Mouse (Mus musculus) embryonic fibroblast, embryonic 13.5 days (primary cell): ENCODE measurements at regions not wholly inside any gene's neighbourhood (a gene's known extent, or its start where the extent isn't known, plus 50 kb on each side); places are given as distances from the start of the nearest gene placed in this dataset.

Experiments
- H3K27ac ChIP-seq: 2 replicates; pipeline ENCODE4 v1.5.1; 2012; ENCODE audit warnings: low read length, control low read depth, inconsistent platforms; ENCODE audit not compliant: insufficient read depth
- H3K4me1 ChIP-seq: 2 replicates; pipeline ENCODE4 v1.6.1; 2011; ENCODE audit warnings: low read length; ENCODE audit not compliant: control insufficient read depth, insufficient read depth
- H3K4me3 ChIP-seq: 2 replicates; pipeline ENCODE4 v1.5.1; 2011; ENCODE audit warnings: mild to moderate bottlenecking, control low read depth, low read length; ENCODE audit not compliant: insufficient read depth
- CTCF ChIP-seq: IDR thresholded peaks from 2 replicates; pipeline ENCODE4 v1.5.1; 2011; ENCODE audit warnings: mild to moderate bottlenecking, control low read depth, low read length, moderate library complexity, borderline replicate concordance; ENCODE audit not compliant: insufficient read depth
- POLR2A ChIP-seq: IDR thresholded peaks from 2 replicates; pipeline ENCODE4 v1.6.1; 2011; ENCODE audit warnings: low read depth, mild to moderate bottlenecking, control low read depth, low read length, moderate library complexity

GRCm38 (mm10) chr8:115458119-115458518 is 249.5 kb downstream of the Maf start:
- Histone ChIP-seq H3K4me3 (no peak overlapping the region), H3K4me1 (no peaks in the 10 kb centered on the region), H3K27ac (no peak overlapping the region)
- no peak for TF ChIP-seq POLR2A
- TF ChIP-seq CTCF = no peak

DNA sequence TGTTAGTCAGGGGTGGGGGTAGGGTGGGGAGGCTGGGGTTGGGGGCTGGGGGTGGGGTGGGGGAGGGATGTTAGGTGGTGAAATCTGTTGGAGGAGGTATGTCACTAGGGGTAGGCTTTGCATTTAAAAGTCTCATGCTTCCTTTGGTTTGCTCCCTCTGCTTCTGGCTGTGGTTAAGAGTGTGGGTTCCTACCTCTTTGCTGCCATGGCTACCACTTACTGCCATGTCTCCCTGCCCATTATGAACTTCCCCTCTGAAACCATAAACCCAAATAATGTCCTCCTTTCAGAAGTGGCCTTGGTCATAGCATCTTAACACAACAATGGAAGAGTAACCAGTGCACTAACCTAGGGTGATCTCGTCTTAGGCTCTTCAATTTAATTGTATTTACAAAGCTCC is 256.8 kb downstream of the Maf start:
- H3K4me3 ChIP-seq = no peak overlapping the region
- no peak overlapping the region for H3K27ac ChIP-seq
- no peaks in the 10 kb centered on the region for H3K4me1 ChIP-seq
- TF ChIP-seq CTCF (no peak), POLR2A (no peak)

DNA sequence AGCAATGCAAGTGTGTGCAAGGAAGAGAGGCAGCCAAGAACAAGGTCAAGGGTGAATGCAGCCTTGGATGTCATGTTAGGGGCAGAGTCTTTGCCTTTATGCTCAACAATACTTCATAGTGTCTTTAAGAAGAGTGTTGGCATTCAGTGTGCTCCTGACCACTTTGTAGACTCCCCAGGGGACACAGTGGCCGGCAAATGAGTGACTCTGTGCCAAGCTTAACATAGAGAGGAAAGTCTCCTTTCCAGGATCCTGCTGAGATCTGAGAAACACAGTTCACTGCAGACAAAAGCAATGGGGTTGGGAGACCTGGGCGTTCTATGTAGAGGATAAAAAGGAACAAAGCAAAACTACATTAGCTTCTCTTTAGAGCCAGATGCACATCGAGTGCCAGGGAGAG is 259.2 kb downstream of the Maf start:
- Histone ChIP-seq H3K4me3 (no peak overlapping the region), H3K27ac (no peak overlapping the region), H3K4me1 (no peaks in the 10 kb centered on the region)
- TF ChIP-seq POLR2A (no peak), CTCF (no peak)

- Histone ChIP-seq H3K4me3 (no peak overlapping the region), H3K4me1 (no peaks in the 10 kb centered on the region), H3K27ac (no peak overlapping the region)
- TF ChIP-seq POLR2A (no peak), CTCF (no peak)
Measured at GRCm38 (mm10) chr8:115444519-115444918, 263.1 kb downstream of the Maf start.

DNA sequence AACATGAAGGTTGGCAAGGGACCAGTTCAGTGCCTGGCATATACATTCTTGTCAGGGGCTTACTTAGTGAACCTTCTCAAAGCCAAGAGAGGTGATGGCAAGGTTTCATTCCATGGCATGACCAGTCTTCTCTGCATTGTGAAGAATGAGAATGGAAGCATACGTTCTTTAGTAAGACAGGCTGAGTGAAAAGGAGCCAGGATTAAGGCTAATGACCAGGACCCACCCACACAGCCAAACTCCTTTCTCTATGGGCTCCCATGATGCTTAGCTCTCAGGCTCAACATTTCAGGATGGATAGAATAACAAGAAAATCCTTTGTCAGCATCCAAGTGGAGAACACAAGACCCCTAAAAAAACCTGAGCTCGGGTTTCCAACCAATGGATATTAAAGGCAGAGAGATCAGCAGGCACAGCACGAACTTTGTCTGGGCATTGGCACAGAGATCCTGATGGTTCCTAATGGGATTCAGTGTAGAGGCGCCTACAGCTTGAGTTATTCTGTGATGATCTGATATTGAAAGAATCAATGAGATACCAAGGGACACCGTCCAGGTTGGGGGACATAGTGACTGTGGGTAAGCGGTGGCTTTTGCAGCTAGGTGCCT is 265.5 kb downstream of the Maf start:
- Histone ChIP-seq H3K4me1 (no peaks in the 10 kb centered on the region), H3K27ac (no peak overlapping the region), H3K4me3 (no peak overlapping the region)
- TF ChIP-seq POLR2A = no peak
- TF ChIP-seq CTCF = no peak

- H3K27ac ChIP-seq = no peak overlapping the region
- H3K4me3 ChIP-seq = no peak overlapping the region
- TF ChIP-seq POLR2A = no peak
- no peak for TF ChIP-seq CTCF
- no peaks in the 10 kb centered on the region for H3K4me1 ChIP-seq
Measured at GRCm38 (mm10) chr8:115441323-115441722, 266.3 kb downstream of the Maf start.

DNA sequence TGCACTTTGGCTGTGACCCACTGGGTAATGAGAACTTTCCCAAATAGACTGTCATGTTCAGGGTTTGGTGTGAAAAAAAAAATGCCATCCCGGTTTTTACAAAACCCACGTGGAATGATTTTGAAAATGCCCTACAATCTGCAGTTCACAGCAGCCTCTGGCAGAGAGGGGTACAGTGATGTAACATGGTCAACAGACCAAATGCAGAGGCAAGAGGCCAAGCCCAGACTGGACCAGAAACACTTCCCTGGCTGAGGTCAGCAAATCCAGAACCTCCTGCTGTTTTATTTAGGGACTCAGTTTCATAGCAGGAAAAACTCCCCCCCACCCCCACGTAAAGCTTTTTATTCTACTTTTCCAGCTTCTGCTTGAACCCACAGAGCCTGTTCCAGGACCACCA is 267.4 kb downstream of the Maf start:
- TF ChIP-seq CTCF = no peak
- TF ChIP-seq POLR2A = no peak
- Histone ChIP-seq H3K27ac (no peak overlapping the region), H3K4me3 (no peak overlapping the region), H3K4me1 (no peaks in the 10 kb centered on the region)

DNA sequence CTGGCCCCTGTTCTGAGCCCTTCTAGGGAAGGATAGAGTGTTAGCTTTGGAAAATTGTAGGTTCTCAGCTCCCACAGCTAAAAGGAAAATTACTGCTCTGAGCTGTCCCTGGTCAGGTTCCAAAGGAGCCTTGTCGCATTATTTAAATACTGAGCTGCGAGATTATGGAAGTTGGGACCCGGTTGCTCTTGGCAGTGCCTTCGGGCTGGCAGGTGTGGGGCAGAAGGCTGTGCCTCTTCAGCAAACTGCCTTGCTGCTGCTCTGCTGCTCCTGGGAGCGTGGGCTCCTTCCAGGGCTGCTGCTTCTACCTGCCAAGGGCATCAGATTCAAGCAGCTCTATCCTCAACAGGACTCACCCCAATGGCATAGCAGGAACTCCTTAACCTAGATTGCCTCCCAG is 268.1 kb downstream of the Maf start:
- TF ChIP-seq CTCF = no peak
- TF ChIP-seq POLR2A = no peak
- H3K4me1 ChIP-seq = no peaks in the 10 kb centered on the region
- no peak overlapping the region for H3K4me3 ChIP-seq
- H3K27ac ChIP-seq = no peak overlapping the region

DNA sequence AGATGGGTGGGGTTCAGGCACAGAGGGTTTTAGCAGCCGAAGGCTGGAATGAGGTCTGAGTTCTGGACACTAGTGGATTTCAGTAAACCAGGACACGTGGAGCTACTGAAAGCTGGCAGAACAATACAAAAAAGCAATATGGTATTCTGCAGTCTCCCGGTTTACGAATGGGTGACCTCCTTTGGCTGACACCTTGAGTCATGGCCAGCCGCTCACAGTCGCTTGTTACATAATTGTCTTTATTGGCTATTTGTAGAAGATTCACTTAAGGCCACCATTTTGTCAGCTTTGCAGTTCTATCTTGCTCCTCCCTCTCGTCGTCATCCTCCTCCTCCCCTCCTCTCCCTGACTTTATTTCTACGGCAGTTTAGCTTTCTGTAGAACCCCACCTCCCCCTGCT is 269.6 kb downstream of the Maf start:
- TF ChIP-seq CTCF (no peak), POLR2A (no peak)
- Histone ChIP-seq H3K4me1 (no peaks in the 10 kb centered on the region), H3K27ac (no peak overlapping the region), H3K4me3 (no peak overlapping the region)

GRCm38 (mm10) chr8:115436356-115436721 is 271.3 kb downstream of the Maf start:
- Histone ChIP-seq H3K4me3 (no peak overlapping the region), H3K27ac (no peak overlapping the region), H3K4me1 (no peaks in the 10 kb centered on the region)
- TF ChIP-seq CTCF = no peak
- TF ChIP-seq POLR2A = no peak
